Mouse (Mus musculus) embryonic facial prominence, embryonic 15.5 days (tissue): ENCODE measurements around the gene Rbms2. TPM values are rescaled to one million over a fixed set of nuclear protein-coding genes. Genes with fewer than 3 reads are reported as not detected.
"Not testable (repeated sequence)": the region's sequence is repeated elsewhere in the genome, so short reads cannot be mapped to it uniquely, and the experiment has no call there.

Experiments
- ATAC-seq: fragments of 200-750 bp; cut with Nextera tagmentation; 2 replicates; pipeline ENCODE4 v1.8.0; 2017; ENCODE audit warnings: low read depth, moderate TSS enrichment; ENCODE audit not compliant: insufficient number of reproducible peaks, low FRiP score, low TSS enrichment
- H3K27ac ChIP-seq: fragments of 300-500 bp; sonication (generic); replicated peaks from 2 replicates; pipeline ENCODE4 v1.5.1; 2015; ENCODE audit warnings: mild to moderate bottlenecking, inconsistent platforms
- H3K27me3 ChIP-seq: fragments of 300-500 bp; sonication (generic); 2 replicates; pipeline ENCODE4 v1.6.1; 2015; ENCODE audit warnings: inconsistent platforms
- H3K36me3 ChIP-seq: fragments of 300-500 bp; sonication (generic); 2 replicates; pipeline ENCODE4 v1.6.1; 2015; ENCODE audit warnings: mild to moderate bottlenecking, inconsistent platforms
- H3K4me1 ChIP-seq: fragments of 300-500 bp; sonication (generic); 2 replicates; pipeline ENCODE4 v1.6.1; 2015; ENCODE audit warnings: inconsistent platforms
- H3K4me2 ChIP-seq: fragments of 300-500 bp; sonication (generic); replicated peaks from 2 replicates; pipeline ENCODE4 v1.6.1; 2015; ENCODE audit warnings: mild to moderate bottlenecking, inconsistent platforms
- H3K4me3 ChIP-seq: fragments of 300-500 bp; sonication (generic); replicated peaks from 2 replicates; pipeline ENCODE4 v1.5.1; 2015; ENCODE audit warnings: mild to moderate bottlenecking, inconsistent platforms
- H3K9ac ChIP-seq: fragments of 300-500 bp; sonication (generic); 2 replicates; pipeline ENCODE4 v1.6.1; 2015; ENCODE audit warnings: inconsistent platforms
- H3K9me3 ChIP-seq: fragments of 300-500 bp; sonication (generic); replicated peaks from 2 replicates; pipeline ENCODE4 v1.6.1; 2016; ENCODE audit warnings: inconsistent platforms
- WGBS: fragments of 180-500 bp; shearing (Covaris S2); methylation state at CpG from one replicate; pipeline ENCODE4 v1.1.7; 2015; 5-methylcytosine and 5-hydroxymethylcytosine counted together
- polyA plus RNA-seq: library from polyadenylated mRNA; unstranded; fragments of >200 nt; fragmentation: Nextera tagmentation; extraction: Ambion mirVana; gene quantifications from 2 replicates; pipeline ENCODE4 v1.2.1, GENCODE M21; 2015

Gene Rbms2
- polyA plus RNA-seq, 1 experiment from 2014 or later = 41.6 TPM

- Histone ChIP-seq H3K4me1 (peaks cover 49% of the 10 kb centered on the region), H3K27ac (no peak overlapping the region), H3K27me3 (no peaks in the 10 kb centered on the region)
Observed at GRCm38 (mm10) chr10:128089842-128090241, 90.3 kb downstream of the Rbms2 start.

GRCm38 (mm10) chr10:128088181-128088580 is 91.9 kb downstream of the Rbms2 start:
- Histone ChIP-seq H3K27me3 (no peaks in the 10 kb centered on the region), H3K4me1 (peaks cover 35% of the 10 kb centered on the region), H3K9me3 (no peaks in the 10 kb centered on the region), H3K36me3 (peaks cover 60% of the 10 kb centered on the region), H3K27ac (no peak overlapping the region), H3K4me3 (no peak overlapping the region), H3K9ac (no peak overlapping the region), H3K4me2 (no peak overlapping the region)
- ATAC-seq = no peak
- 91% methylated on average over 5 of the region's 5 CpGs for WGBS

More at GRCm38 (mm10) chr10:128089842-128090241, 90.3 kb downstream of the Rbms2 start:
- 71% methylated on average over 5 of the region's 5 CpGs for WGBS
- Histone ChIP-seq H3K9ac (no peak overlapping the region), H3K4me2 (no peak overlapping the region), H3K9me3 (no peaks in the 10 kb centered on the region), H3K36me3 (peaks cover 52% of the 10 kb centered on the region), H3K4me3 (no peak overlapping the region)
- ATAC-seq = no peak

- 68% methylated on average over 2 of the region's 2 CpGs for WGBS
- not testable (repeated sequence) for H3K9me3 ChIP-seq, H3K9ac ChIP-seq, H3K4me3 ChIP-seq, ATAC-seq, H3K27me3 ChIP-seq, H3K27ac ChIP-seq, H3K4me2 ChIP-seq
- peaks cover 34% of the 10 kb centered on the region for H3K4me1 ChIP-seq
- H3K36me3 ChIP-seq = peaks cover 60% of the 10 kb centered on the region
Observed at GRCm38 (mm10) chr10:128087216-128087615, 92.9 kb downstream of the Rbms2 start.

- Histone ChIP-seq H3K27me3 (no peaks in the 10 kb centered on the region), H3K27ac (no peak overlapping the region), H3K4me1 (peaks cover 33% of the 10 kb centered on the region), H3K4me3 (no peak overlapping the region), H3K9me3 (no peaks in the 10 kb centered on the region), H3K9ac (no peak overlapping the region), H3K36me3 (peaks cover 60% of the 10 kb centered on the region), H3K4me2 (no peak overlapping the region)
- no peak for ATAC-seq
- WGBS = 75% methylated on average over 6 of the region's 6 CpGs
Observed at GRCm38 (mm10) chr10:128086391-128086790, 93.7 kb downstream of the Rbms2 start.

- Histone ChIP-seq H3K9ac (peak overlapping the region; percentile 95), H3K4me2 (peak overlapping the region; percentile 80), H3K9me3 (no peaks in the 10 kb centered on the region), H3K27me3 (no peaks in the 10 kb centered on the region), H3K27ac (peak overlapping the region; percentile 77), H3K4me1 (peaks cover 23% of the 10 kb centered on the region), H3K4me3 (peak overlapping the region; percentile 69), H3K36me3 (peaks cover 51% of the 10 kb centered on the region)
- 4% methylated on average over 3 of the region's 3 CpGs for WGBS
- ATAC-seq = no peak
Observed at GRCm38 (mm10) chr10:128084160-128084559, 95.9 kb downstream of the Rbms2 start.

- Histone ChIP-seq H3K4me2 (peak overlapping the region; percentile 80), H3K4me3 (peak overlapping the region; percentile 69), H3K36me3 (peaks cover 46% of the 10 kb centered on the region), H3K9me3 (no peaks in the 10 kb centered on the region), H3K27ac (peak overlapping the region; percentile 77), H3K27me3 (no peaks in the 10 kb centered on the region), H3K4me1 (peaks cover 23% of the 10 kb centered on the region), H3K9ac (peak overlapping the region; percentile 95)
- under 1% methylated on average over 22 of the region's 22 CpGs for WGBS
- no peak for ATAC-seq
Observed at GRCm38 (mm10) chr10:128083688-128084087, 96.4 kb downstream of the Rbms2 start.

- H3K4me3 ChIP-seq = peak within 1 kb of the TSS; percentile 69
- peak within 1 kb of the TSS; percentile 95 for H3K9ac ChIP-seq
- ATAC-seq = peak; percentile 98
- H3K4me2 ChIP-seq = peak within 1 kb of the TSS; percentile 80
- WGBS = under 1% methylated on average over 34 of the region's 34 CpGs
- H3K27me3 ChIP-seq = no peaks in the 10 kb centered on the region
- peaks cover 39% of the 10 kb centered on the region for H3K36me3 ChIP-seq
- peak within 1 kb of the TSS; percentile 80 for H3K27ac ChIP-seq
- H3K9me3 ChIP-seq = no peaks in the 10 kb centered on the region
- H3K4me1 ChIP-seq = peaks cover 23% of the 10 kb centered on the region
Observed at GRCm38 (mm10) chr10:128082880-128083421, 97.1 kb downstream of the Rbms2 start, which contains the start of gene Atp5b. Gene Atp5b, plus strand, starts transcription at chr10:128083273.

- Histone ChIP-seq H3K27ac (peak overlapping the region; percentile 80), H3K4me3 (peak overlapping the region; percentile 69)
Observed at GRCm38 (mm10) chr10:128082477-128082808, 97.7 kb downstream of the Rbms2 start.

GRCm38 (mm10) chr10:128081807-128082476 is 98.2 kb downstream of the Rbms2 start:
- Histone ChIP-seq H3K4me2 (peak overlapping the region; percentile 67), H3K9me3 (no peaks in the 10 kb centered on the region), H3K36me3 (peaks cover 39% of the 10 kb centered on the region), H3K4me1 (peaks cover 23% of the 10 kb centered on the region), H3K4me3 (peak overlapping the region; percentile 69), H3K9ac (no peak overlapping the region; the same call in 1 of the 2 replicates), H3K27me3 (no peaks in the 10 kb centered on the region), H3K27ac (peak overlapping the region; percentile 80; the same call in 1 of the 2 replicates)
- 43% methylated on average over 6 of the region's 6 CpGs for WGBS
- ATAC-seq = no peak

More at GRCm38 (mm10) chr10:128082477-128082808, 97.7 kb downstream of the Rbms2 start:
- Histone ChIP-seq H3K9me3 (no peaks in the 10 kb centered on the region), H3K4me2 (peak overlapping the region; percentile 67), H3K4me1 (peaks cover 23% of the 10 kb centered on the region), H3K36me3 (peaks cover 39% of the 10 kb centered on the region), H3K9ac (peak overlapping the region; percentile 62), H3K27me3 (no peaks in the 10 kb centered on the region)
- 10% methylated on average over 9 of the region's 9 CpGs for WGBS
- no peak for ATAC-seq
